Mouse (Mus musculus): Measurements from ENCODE around the gene Zfhx3. TPM values are rescaled to one million over a fixed set of nuclear protein-coding genes. Genes with fewer than 3 reads are reported as not detected.
A peak's percentile ranks its signal among the peaks of the same experiment; 100 is the strongest.

Gene Zfhx3
- polyA plus RNA-seq, 1 experiment from 2014 or later: 22.4 TPM

DNA sequence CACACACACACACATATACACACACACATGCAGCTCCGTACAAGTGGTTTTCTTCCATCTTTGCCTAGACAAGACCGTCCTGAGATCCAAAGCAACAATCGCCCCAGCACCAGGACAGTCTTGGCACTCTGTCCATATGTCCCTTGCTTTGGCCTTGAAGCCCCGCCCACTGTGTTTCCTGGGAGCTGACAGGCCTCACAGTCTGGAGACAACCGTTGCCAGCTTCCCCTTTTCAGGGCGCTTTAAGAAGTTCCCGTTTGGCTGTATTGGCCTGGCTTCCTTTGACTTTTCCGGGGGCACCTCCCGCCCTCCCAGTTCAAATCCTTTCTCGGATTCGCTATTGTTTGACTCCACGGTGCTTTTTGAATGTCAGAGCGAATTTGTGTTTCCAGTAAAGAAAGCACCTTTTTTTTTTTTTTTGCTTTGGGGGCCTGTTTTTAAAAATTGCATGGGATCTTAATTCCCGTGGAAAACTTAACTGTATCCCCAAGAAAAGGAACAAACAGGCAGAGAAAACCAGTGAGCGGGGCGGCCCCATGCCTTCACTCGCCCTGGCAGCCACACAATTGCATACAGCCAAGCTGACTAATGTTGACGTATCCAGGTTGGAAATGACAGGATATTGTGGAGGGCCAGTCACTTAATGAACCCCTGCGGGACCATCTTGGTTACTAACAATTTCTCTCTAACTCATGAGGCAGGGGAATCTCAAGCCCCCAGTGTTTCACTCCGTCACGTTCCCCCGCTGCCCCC, 444.9 kb downstream of the Zfhx3 start:
- 10% methylated on average over 22 of the region's 22 CpGs for WGBS
- no peaks in the 10 kb centered on the region for H3K27me3 ChIP-seq
- H3K4me3 ChIP-seq: peak overlapping the region; percentile 19; the same call in 1 of the 2 replicates
- 0 out of 2 replicates have a peak, but pooled peaks have one; percentile 41 for ATAC-seq
- no peak overlapping the region; the same call in 1 of the 2 replicates for H3K27ac ChIP-seq
- 0 out of 2 replicates have a peak overlapping the region, but pooled peaks have one; percentile 34 for H3K9ac ChIP-seq
- H3K36me3 ChIP-seq (ENCODE audit: poor library complexity, severe bottlenecking): no peaks in the 10 kb centered on the region
- no peaks in the 10 kb centered on the region for H3K9me3 ChIP-seq (replicated peaks)
- H3K4me1 ChIP-seq: peaks cover 21% of the 10 kb centered on the region
- peak overlapping the region; percentile 54 for H3K4me2 ChIP-seq

DNA sequence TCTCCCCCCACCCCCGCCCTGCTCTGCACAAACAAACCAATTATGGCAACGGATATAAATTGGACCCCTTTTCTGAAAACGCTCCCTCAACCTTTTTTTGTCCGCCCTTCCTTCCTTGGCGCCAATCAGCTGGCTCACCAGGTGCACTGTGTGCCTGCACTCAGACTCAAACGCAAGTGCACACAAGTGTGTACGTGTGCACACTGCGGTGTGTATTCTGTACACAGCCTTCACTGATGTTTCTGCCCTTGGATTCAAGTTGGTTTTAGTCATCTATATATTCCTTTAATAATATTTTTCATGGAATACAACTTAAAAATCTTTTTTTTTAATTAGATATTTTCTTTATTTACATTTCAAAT, 445.4 kb downstream of the Zfhx3 start:
- Histone ChIP-seq H3K9ac (no peak overlapping the region), H3K4me2 (peak overlapping the region; percentile 54), H3K27ac (no peak overlapping the region), H3K4me1 (peaks cover 21% of the 10 kb centered on the region), H3K9me3 (replicated peaks) (no peaks in the 10 kb centered on the region), H3K36me3 (ENCODE audit: poor library complexity, severe bottlenecking) (no peaks in the 10 kb centered on the region), H3K27me3 (no peaks in the 10 kb centered on the region), H3K4me3 (no peak overlapping the region; the same call in 1 of the 2 replicates)
- ATAC-seq: no peak
- WGBS: 30% methylated on average over 8 of the region's 8 CpGs

GRCm38 (mm10) chr8:108392909-108393308, 450.5 kb downstream of the Zfhx3 start:
- Histone ChIP-seq H3K4me1 (peaks cover 7% of the 10 kb centered on the region), H3K4me2 (no peak overlapping the region), H3K9me3 (replicated peaks) (no peaks in the 10 kb centered on the region), H3K4me3 (no peak overlapping the region), H3K9ac (no peak overlapping the region), H3K27me3 (no peaks in the 10 kb centered on the region; the same call in 1 of the 2 replicates), H3K36me3 (ENCODE audit: poor library complexity, severe bottlenecking) (no peaks in the 10 kb centered on the region), H3K27ac (no peak overlapping the region)
- no peak for ATAC-seq
- 81% methylated on average over 9 of the region's 9 CpGs for WGBS

GRCm38 (mm10) chr8:108402149-108402548, 459.7 kb downstream of the Zfhx3 start:
- 94% methylated on average over 9 of the region's 9 CpGs for WGBS

DNA sequence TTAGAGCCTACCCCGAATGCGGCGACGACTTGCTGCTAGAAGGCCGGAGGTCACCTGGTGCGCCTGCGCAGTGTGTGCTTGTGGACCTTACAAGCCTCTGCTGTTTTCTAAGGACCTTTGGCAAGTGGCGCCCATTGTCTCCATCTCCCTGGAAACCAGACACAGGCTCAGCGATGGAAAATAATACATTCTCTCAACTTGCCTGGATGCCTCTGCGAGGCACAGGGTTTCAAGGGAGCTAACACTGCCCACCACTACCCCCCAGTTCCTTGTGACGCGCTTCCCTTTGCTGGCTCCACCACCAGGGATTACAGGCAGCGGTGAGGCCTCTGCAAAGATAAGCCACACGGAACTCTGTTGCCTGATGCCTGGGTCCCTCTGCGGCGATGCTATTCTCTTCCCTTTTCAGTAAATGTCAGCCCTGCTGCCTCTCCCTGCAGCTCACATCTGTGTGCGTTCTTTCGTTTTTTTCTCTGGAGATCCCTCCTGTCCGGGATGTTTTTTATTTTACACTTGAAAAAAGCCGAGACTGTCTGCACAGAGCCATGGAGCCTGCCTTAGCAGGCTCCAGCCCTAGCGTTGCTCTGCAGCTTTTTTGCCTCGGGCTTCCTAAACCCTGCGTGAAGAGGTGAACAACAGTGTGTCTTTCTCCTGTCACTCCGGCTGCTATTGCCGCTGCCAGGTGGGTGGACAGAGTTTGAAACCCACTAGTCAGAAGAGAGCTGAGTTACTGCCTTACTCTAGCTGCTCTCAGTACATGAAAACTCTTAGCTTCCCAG, 464.5 kb downstream of the Zfhx3 start:
- WGBS: 10% methylated on average over 25 of the region's 25 CpGs
- H3K36me3 ChIP-seq (ENCODE audit: poor library complexity, severe bottlenecking): no peaks in the 10 kb centered on the region
- peak overlapping the region; percentile 58 for H3K27ac ChIP-seq
- H3K9me3 ChIP-seq (replicated peaks): no peaks in the 10 kb centered on the region; the same call in 1 of the 2 replicates
- ATAC-seq: peak; percentile 77
- peak overlapping the region; percentile 58 for H3K9ac ChIP-seq
- peak overlapping the region; percentile 58 for H3K4me2 ChIP-seq
- peaks cover 11% of the 10 kb centered on the region; the same call in 1 of the 2 replicates for H3K27me3 ChIP-seq
- H3K4me1 ChIP-seq: peaks cover 16% of the 10 kb centered on the region
- H3K4me3 ChIP-seq: peak overlapping the region; percentile 25

More at GRCm38 (mm10) chr8:108402149-108402548, 459.7 kb downstream of the Zfhx3 start:
- H3K36me3 ChIP-seq (ENCODE audit: poor library complexity, severe bottlenecking): no peaks in the 10 kb centered on the region
- H3K4me2 ChIP-seq: no peak overlapping the region
- no peak for ATAC-seq
- peaks cover 14% of the 10 kb centered on the region for H3K4me1 ChIP-seq
- no peaks in the 10 kb centered on the region; the same call in 1 of the 2 replicates for H3K9me3 ChIP-seq (replicated peaks)
- no peak overlapping the region for H3K27ac ChIP-seq
- no peak overlapping the region for H3K4me3 ChIP-seq
- no peak overlapping the region for H3K9ac ChIP-seq
- 0 out of 2 replicates have a peak, but pooled peaks cover 9% of the 10 kb centered on the region for H3K27me3 ChIP-seq

GRCm38 (mm10) chr8:108419162-108419844, 476.9 kb downstream of the Zfhx3 start:
- no peaks in the 10 kb centered on the region for H3K9me3 ChIP-seq (replicated peaks)
- no peak overlapping the region for H3K4me3 ChIP-seq
- peaks cover 33% of the 10 kb centered on the region for H3K27me3 ChIP-seq
- no peak overlapping the region; the same call in 1 of the 2 replicates for H3K4me2 ChIP-seq
- H3K9ac ChIP-seq: no peak overlapping the region
- ATAC-seq: peak; percentile 57; the same call in 1 of the 2 replicates
- H3K36me3 ChIP-seq (ENCODE audit: poor library complexity, severe bottlenecking): no peaks in the 10 kb centered on the region
- peaks cover 13% of the 10 kb centered on the region for H3K4me1 ChIP-seq
- 15% methylated on average over 15 of the region's 15 CpGs for WGBS
- H3K27ac ChIP-seq: no peak overlapping the region

DNA sequence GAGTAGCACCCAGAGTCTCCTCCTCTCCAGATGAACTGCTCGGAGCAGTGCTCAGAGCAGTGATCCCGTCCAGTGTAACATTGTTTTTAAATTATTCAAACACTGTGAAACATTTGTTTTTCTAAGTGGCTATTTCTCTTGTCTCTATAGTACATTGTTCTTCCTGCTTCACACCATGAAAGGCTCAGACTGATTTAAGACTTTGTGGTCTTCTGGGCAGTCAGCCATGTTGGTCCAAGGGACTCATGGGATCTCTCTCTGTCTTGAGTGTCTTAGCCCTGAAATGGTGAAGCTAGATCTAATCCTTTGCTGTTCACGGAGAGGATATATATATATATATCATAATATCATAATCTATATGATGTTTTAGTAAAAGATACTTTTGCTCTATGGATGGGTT, 480.1 kb downstream of the Zfhx3 start:
- no peak for ATAC-seq
- H3K27ac ChIP-seq: no peak overlapping the region
- H3K4me1 ChIP-seq: peaks cover 13% of the 10 kb centered on the region
- WGBS: 76% methylated on average over 3 of the region's 3 CpGs
- H3K9ac ChIP-seq: no peak overlapping the region
- no peaks in the 10 kb centered on the region for H3K9me3 ChIP-seq (replicated peaks)
- no peak overlapping the region for H3K4me3 ChIP-seq
- no peaks in the 10 kb centered on the region for H3K36me3 ChIP-seq (ENCODE audit: poor library complexity, severe bottlenecking)
- H3K27me3 ChIP-seq: peaks cover 33% of the 10 kb centered on the region
- H3K4me2 ChIP-seq: no peak overlapping the region

DNA sequence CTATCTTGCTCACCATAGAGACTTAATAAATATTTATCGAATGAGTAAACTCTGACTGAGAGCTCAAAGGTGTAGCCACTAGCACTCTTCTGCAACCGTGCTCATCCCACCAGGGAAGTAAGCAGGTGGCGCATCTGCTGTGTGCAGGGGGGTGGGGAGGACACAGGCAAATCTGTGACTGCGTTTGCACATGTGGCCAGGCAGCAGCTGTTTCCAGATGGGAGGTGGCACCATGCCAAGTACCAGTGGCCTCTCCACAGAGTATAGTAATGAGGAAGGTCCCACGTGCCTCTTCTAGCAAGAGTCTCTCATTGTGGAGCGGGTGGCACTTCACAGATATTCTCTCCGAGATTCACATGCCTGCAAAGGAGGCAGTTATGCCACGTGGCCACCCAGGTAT, 481.9 kb downstream of the Zfhx3 start:
- Histone ChIP-seq H3K4me3 (no peak overlapping the region), H3K9me3 (replicated peaks) (no peaks in the 10 kb centered on the region), H3K27me3 (peaks cover 39% of the 10 kb centered on the region), H3K4me1 (peaks cover 8% of the 10 kb centered on the region), H3K4me2 (no peak overlapping the region), H3K27ac (no peak overlapping the region), H3K9ac (no peak overlapping the region), H3K36me3 (ENCODE audit: poor library complexity, severe bottlenecking) (no peaks in the 10 kb centered on the region)
- peak; percentile 68; the same call in 1 of the 2 replicates for ATAC-seq
- 70% methylated on average over 8 of the region's 8 CpGs for WGBS

GRCm38 (mm10) chr8:108433321-108433720, 490.9 kb downstream of the Zfhx3 start:
- peaks cover 14% of the 10 kb centered on the region for H3K4me1 ChIP-seq
- WGBS: 4% methylated on average over 5 of the region's 5 CpGs
- no peak for ATAC-seq

GRCm38 (mm10) chr8:108434510-108434909, 492.1 kb downstream of the Zfhx3 start:
- peaks cover 84% of the 10 kb centered on the region for H3K27me3 ChIP-seq
- H3K4me3 ChIP-seq: no peak overlapping the region
- no peak for ATAC-seq
- 90% methylated on average over 4 of the region's 4 CpGs for WGBS
- no peaks in the 10 kb centered on the region for H3K9me3 ChIP-seq (replicated peaks)
- H3K4me1 ChIP-seq: peaks cover 14% of the 10 kb centered on the region
- H3K4me2 ChIP-seq: no peak overlapping the region
- H3K27ac ChIP-seq: no peak overlapping the region
- no peak overlapping the region for H3K9ac ChIP-seq
- H3K36me3 ChIP-seq (ENCODE audit: poor library complexity, severe bottlenecking): no peaks in the 10 kb centered on the region

More at GRCm38 (mm10) chr8:108433321-108433720, 490.9 kb downstream of the Zfhx3 start:
- no peak overlapping the region for H3K4me2 ChIP-seq
- H3K4me3 ChIP-seq: no peak overlapping the region
- H3K36me3 ChIP-seq (ENCODE audit: poor library complexity, severe bottlenecking): no peaks in the 10 kb centered on the region
- no peak overlapping the region for H3K9ac ChIP-seq
- H3K27ac ChIP-seq: no peak overlapping the region
- H3K27me3 ChIP-seq: peaks cover 89% of the 10 kb centered on the region
- H3K9me3 ChIP-seq (replicated peaks): no peaks in the 10 kb centered on the region

DNA sequence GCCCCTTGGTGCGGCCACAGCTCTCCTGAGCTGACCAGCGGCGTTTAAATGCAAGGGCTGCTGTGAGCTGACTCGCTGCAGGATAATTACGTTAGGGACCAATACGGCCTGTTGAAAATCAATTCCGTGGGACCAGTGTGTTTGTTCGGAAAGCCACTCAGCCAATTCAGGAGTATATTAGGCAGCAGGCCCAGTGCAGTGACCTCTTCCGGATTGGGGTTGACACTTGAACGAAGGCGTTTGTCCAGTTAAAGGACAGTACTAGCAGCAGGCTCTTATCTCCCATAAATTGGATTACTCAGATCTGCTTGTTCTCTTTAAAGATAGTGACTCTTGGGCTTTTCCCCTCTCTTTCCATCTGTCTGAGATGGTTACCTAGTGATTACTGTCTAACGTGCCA, 493.9 kb downstream of the Zfhx3 start:
- 54% methylated on average over 12 of the region's 12 CpGs for whole genome bisulfite sequencing
- Histone ChIP-seq H3K4me1 (peaks cover 14% of the 10 kb centered on the region), H3K27ac (no peak overlapping the region), H3K9ac (no peak overlapping the region), H3K4me3 (no peak overlapping the region), H3K4me2 (no peak overlapping the region), H3K36me3 (ENCODE audit: poor library complexity, severe bottlenecking) (no peaks in the 10 kb centered on the region), H3K9me3 (replicated peaks) (no peaks in the 10 kb centered on the region), H3K27me3 (peaks cover 75% of the 10 kb centered on the region)
- ATAC-seq: no peak

All from forebrain, embryonic 13.5 days (tissue).